Mouse (Mus musculus) kidney, adult 2 months (tissue): ENCODE measurements at regions not wholly inside any gene's neighbourhood (a gene's known extent, or its start where the extent isn't known, plus 50 kb on each side); places are given as distances from the start of the nearest gene placed in this dataset.

Source experiments
- CTCF ChIP-seq: fragments of 200-500 bp; conservative IDR thresholded peaks from 2 replicates; pipeline ENCODE4 v1.5.1; 2011; ENCODE audit warnings: low read depth, mild to moderate bottlenecking, control low read depth, low read length, moderate library complexity, mixed read lengths; ENCODE audit not compliant: insufficient read depth, insufficient read length
- POLR2A ChIP-seq: fragments of 200-500 bp; IDR thresholded peaks from one replicate; pipeline ENCODE4 v1.6.1; 2011; ENCODE audit warnings: low read depth, low read length, control low read depth

GRCm38 (mm10) chr15:64586776-64587175 is 230.7 kb upstream of the Gm21798 start:
- TF ChIP-seq CTCF (no peak), POLR2A (no peak)
